Mouse (Mus musculus): ENCODE results near the gene Mef2c.
A peak's percentile ranks its signal among the peaks of the same experiment; 100 is the strongest.

Mef2c gene

DNA sequence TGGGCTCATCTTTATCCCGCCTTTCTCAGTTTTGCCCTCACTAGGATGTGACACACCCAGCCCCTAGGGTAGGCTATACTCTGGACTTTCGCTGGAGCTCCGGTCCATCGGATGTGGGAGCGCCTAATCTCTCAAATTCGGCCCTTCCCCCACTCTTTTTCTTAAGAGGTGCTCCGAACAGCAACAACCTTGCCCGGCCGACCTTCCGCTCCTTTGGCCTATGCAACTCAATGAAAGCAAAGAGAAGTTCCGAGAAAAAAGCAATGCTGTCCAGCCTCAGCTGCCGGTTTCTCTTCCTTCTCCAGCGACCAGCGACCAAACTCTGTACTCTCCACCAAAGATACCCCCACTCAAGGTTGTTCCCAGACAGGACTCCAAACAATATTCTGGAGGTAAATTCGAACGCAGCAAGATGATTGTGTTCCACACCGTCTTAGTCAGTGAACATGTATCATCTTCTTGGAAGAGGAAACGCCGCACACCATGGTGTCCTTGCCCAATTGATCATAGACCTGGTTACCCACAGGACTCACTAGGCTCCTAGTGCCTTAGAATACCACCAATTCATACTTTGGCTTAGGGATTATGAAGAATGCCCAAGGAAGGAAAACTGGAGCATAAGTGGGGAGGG lies 209.9 kb downstream of the Mef2c start:
- DNase-seq, result no peak

DNA sequence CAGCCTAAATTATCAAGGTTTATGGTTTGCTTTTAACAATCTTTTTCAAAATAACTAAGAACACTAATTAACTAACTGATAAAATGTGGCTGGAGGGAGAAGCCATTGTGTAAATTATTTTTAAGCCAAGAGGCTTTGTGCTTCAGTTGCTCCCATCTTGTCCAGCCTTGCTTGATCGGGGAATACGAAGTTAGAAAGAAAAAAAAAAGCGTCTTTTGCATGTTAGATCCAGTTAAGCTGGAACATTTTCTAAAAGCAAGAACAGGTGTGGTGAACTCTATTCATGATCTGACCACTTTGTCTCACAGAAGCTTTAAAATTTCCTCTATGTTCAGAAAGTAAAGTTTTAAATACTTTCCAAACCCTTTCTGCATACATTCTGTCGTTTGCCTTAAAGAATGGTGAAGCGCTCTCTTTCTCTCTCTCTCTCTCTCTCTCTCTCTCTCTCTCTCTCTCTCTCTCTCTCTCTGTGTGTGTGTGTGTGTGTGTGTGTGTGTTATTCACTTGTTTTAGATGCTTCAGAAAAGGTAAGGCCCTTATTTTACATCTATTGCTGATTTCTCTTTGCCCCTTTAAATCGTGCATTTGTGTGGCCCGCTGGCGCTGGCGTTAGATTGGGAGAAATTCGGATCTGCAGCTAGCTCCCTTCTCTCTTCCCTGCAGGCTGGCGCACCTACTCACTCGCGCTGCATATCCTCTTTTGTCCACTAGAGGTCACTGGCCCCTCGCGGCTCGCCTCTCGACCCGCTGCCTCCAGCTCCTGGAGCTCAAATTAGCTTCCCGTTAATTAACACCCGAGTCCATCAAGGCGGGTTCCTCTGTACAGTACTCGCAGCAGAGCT lies 210.9 kb downstream of the Mef2c start:
- DNase-seq, result peak; percentile 79 to 80

DNA sequence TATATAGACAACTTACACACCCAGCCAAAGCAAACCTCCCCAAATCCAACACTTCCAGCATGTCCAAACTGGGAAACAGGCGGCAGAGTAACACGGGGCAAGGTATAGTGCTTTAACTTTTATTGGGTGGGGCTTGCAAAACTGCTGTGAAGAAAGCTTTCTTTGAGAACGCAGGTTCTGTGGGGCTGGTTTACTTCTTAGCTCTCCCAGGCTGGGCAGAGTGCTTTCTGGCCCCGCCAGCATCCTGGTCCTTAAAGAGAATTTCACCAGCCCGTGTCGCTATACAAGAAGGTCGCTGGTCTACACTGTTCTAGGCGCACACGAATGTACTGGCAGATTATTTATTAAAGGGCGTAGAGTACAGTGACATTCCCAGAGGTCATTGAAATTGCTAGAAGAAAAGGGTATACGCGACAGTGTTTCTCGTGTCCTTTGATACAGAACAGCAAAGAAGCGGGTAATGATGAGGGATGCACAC lies 211.5 kb downstream of the Mef2c start:
- DNase-seq, result no peak

- no peak for DNase-seq
These were observed 212.3 kb downstream of the Mef2c start for GRCm38 (mm10) chr13:83715971-83716615.
